Mouse (Mus musculus) A20 (cell line): ENCODE results near the gene Hes1.
"Not testable (repeated sequence)": the region's sequence is repeated elsewhere in the genome, so short reads cannot be mapped to it uniquely, and the experiment has no call there.

Experiments
- DNase-seq: peaks from one replicate; pipeline ENCODE4 v3.0.0-alpha.2; 2011; ENCODE audit warnings: low read depth, low spot score

Hes1 gene

GRCm38 (mm10) chr16:30069950-30070770 is 6.0 kb downstream of the Hes1 start:
- DNase-seq: peak; percentile 78

GRCm38 (mm10) chr16:30070771-30071191 is 6.6 kb downstream of the Hes1 start:
- peak; percentile 68 for DNase-seq

- peak; percentile 54 for DNase-seq
Observed at GRCm38 (mm10) chr16:30073317-30073716, 9.1 kb downstream of the Hes1 start.

- DNase-seq: no peak
Observed at GRCm38 (mm10) chr16:30081498-30081897, 17.3 kb downstream of the Hes1 start.

- no peak for DNase-seq
Observed at GRCm38 (mm10) chr16:30081980-30082379, 17.8 kb downstream of the Hes1 start.

- no peak for DNase-seq
Observed at GRCm38 (mm10) chr16:30082965-30083364, 18.8 kb downstream of the Hes1 start.

GRCm38 (mm10) chr16:30083536-30083935 is 19.4 kb downstream of the Hes1 start:
- DNase-seq: no peak

- no peak for DNase-seq
Observed at GRCm38 (mm10) chr16:30088646-30089045, 24.5 kb downstream of the Hes1 start.

GRCm38 (mm10) chr16:30090200-30090865 is 26.1 kb downstream of the Hes1 start:
- DNase-seq: no peak

- DNase-seq: no peak
Observed at GRCm38 (mm10) chr16:30096050-30096449, 31.9 kb downstream of the Hes1 start.

GRCm38 (mm10) chr16:30096475-30096874 is 32.3 kb downstream of the Hes1 start:
- no peak for DNase-seq

GRCm38 (mm10) chr16:30099124-30099523 is 34.9 kb downstream of the Hes1 start:
- peak; percentile 32 for DNase-seq

- DNase-seq: no peak
Observed at GRCm38 (mm10) chr16:30102149-30102915, 38.1 kb downstream of the Hes1 start.

- no peak for DNase-seq
Observed at GRCm38 (mm10) chr16:30102982-30103381, 38.8 kb downstream of the Hes1 start.

GRCm38 (mm10) chr16:30103495-30103894 is 39.3 kb downstream of the Hes1 start:
- no peak for DNase-seq

GRCm38 (mm10) chr16:30104363-30104762 is 40.2 kb downstream of the Hes1 start:
- DNase-seq: no peak

- no peak for DNase-seq
Observed at GRCm38 (mm10) chr16:30105476-30105875, 41.3 kb downstream of the Hes1 start.

GRCm38 (mm10) chr16:30108167-30108566 is 44.0 kb downstream of the Hes1 start:
- not testable (repeated sequence) for DNase-seq

- no peak for DNase-seq
Observed at GRCm38 (mm10) chr16:30110466-30110865, 46.3 kb downstream of the Hes1 start.

GRCm38 (mm10) chr16:30111069-30111468 is 46.9 kb downstream of the Hes1 start:
- DNase-seq: no peak

GRCm38 (mm10) chr16:30111566-30111965 is 47.4 kb downstream of the Hes1 start:
- DNase-seq: no peak

GRCm38 (mm10) chr16:30113170-30113569 is 49.0 kb downstream of the Hes1 start:
- no peak for DNase-seq
